Mouse (Mus musculus) MEL (cell line): Measurements from ENCODE around the gene Tmem44.

ENCODE experiments used
- CTCF ChIP-seq, 3 experiments: IDR thresholded peaks in 2 of 3; conservative IDR thresholded peaks in 1 of 3; 2 replicates each; pipeline ENCODE4 v1.5.1; 2011 to 2012; ENCODE audit warnings: low read length in 3 of 3, low read depth in 2 of 3, mild to moderate bottlenecking in 2 of 3, improper control_type of control experiment in 1 of 3, inconsistent platforms in 1 of 3, mixed read lengths in 1 of 3, moderate library complexity in 1 of 3; ENCODE audit not compliant: control insufficient read depth in 1 of 3, insufficient read depth in 1 of 3, poor library complexity in 1 of 3, severe bottlenecking in 1 of 3
- GABPA ChIP-seq: IDR thresholded peaks from 2 replicates; pipeline ENCODE4 v1.6.1; 2012; ENCODE audit warnings: low read depth, mild to moderate bottlenecking, inconsistent platforms, low read length, improper control_type of control experiment, moderate library complexity
- GATA1 ChIP-seq: IDR thresholded peaks from 2 replicates; pipeline ENCODE4 v1.6.1; 2011; ENCODE audit warnings: low read depth, low read length, improper control_type of control experiment
- MAFK ChIP-seq: IDR thresholded peaks from 2 replicates; pipeline ENCODE4 v1.6.1; 2011; ENCODE audit warnings: low read depth, mild to moderate bottlenecking, low read length, improper control_type of control experiment, borderline replicate concordance
- MAZ ChIP-seq: IDR thresholded peaks from 2 replicates; pipeline ENCODE4 v1.6.1; 2012; ENCODE audit warnings: low read depth, mild to moderate bottlenecking, inconsistent platforms, low read length, improper control_type of control experiment
- POLR2A ChIP-seq, 2 experiments: IDR thresholded peaks; 2 replicates each; pipeline ENCODE4 v1.6.1; 2011 to 2012; ENCODE audit warnings: low read length in 2 of 2, mild to moderate bottlenecking in 2 of 2, control low read depth in 1 of 2, improper control_type of control experiment in 1 of 2, low read depth in 1 of 2, moderate library complexity in 1 of 2; ENCODE audit not compliant: control insufficient read depth in 1 of 2, insufficient read depth in 1 of 2, poor library complexity in 1 of 2
- TAL1 ChIP-seq: IDR thresholded peaks from 2 replicates; pipeline ENCODE4 v1.6.1; 2012; ENCODE audit warnings: mild to moderate bottlenecking, inconsistent platforms, low read length, moderate library complexity, mixed read lengths
- USF1 ChIP-seq: IDR thresholded peaks from 2 replicates; pipeline ENCODE4 v1.6.1; 2014; ENCODE audit warnings: low read depth, mild to moderate bottlenecking, inconsistent platforms, low read length, improper control_type of control experiment, moderate library complexity
- ZMIZ1 ChIP-seq: IDR thresholded peaks from 2 replicates; pipeline ENCODE4 v1.6.1; 2012; ENCODE audit warnings: low read depth, mild to moderate bottlenecking, inconsistent platforms, low read length, improper control_type of control experiment, moderate library complexity

DNA sequence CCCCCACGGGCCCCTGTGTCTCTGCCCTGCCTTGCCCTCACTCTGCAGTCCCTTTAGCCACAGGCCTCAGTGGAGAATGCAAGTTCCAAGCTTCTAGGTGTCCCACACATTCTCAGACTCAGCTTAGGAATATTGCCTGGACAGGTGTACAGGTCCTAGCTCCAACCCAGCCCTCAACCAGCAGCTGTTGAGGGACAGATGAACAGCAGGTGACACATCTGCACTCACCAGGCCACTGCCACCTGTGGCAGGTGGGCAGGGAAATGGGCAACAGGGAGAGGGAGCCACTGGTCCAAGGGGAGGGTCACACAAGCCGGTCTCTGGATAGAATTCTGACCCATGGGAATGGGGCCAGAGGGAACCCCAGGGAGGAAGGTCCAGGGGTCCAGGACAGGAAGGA, 22.8 kb downstream of the Tmem44 start:
- no peak for TF ChIP-seq GATA1
- no peak for TF ChIP-seq CTCF (IDR thresholded peaks at IDR 0.05 in 2 of 3, conservative IDR thresholded peaks at IDR 0.05 in 1 of 3; ENCODE audit: control insufficient read depth in 1 of 3, insufficient read depth in 1 of 3, low read depth in 2 of 3, low read length in 3 of 3, poor library complexity in 1 of 3, severe bottlenecking in 1 of 3)
- TF ChIP-seq POLR2A (IDR thresholded peaks at IDR 0.05; ENCODE audit: control insufficient read depth in 1 of 2, insufficient read depth in 1 of 2, low read depth in 1 of 2, low read length in 2 of 2, poor library complexity in 1 of 2): no peak
- no peak for TF ChIP-seq MAZ
- TF ChIP-seq GABPA: no peak
- TF ChIP-seq MAFK: no peak
- TF ChIP-seq ZMIZ1: no peak
- no peak for TF ChIP-seq USF1
- no peak for TF ChIP-seq TAL1
